Comparison of ENCODE assay signal across 33 mouse cellular contexts in the genomic region with DNA sequence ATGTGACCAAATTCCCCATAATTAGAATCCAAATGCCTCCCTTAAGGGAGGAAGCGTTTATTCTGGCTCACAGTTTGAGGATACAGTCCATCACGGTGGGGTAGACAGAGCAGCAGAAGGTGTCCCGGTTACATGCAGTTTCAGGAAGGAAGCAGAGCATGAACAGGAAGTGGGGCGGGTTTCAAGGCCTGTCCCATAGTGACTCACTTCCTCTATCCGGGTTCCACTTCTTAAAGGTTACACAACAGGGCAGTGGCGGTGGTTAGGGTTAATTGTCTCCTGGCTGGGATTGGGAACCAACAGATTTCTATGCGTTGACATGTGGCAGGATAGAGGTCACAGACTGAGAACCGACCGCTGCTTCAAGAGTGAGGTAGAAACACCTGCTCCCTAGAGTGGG. TPM values are rescaled to one million over a fixed set of nuclear protein-coding genes. Genes with fewer than 3 reads are reported as not detected.
A peak's percentile ranks its signal among the peaks of the same experiment; 100 is the strongest.
DNase-seq lines count a peak whose midpoint lies in the region; ATAC-seq and TF ChIP-seq lines count a peak whose summit lies in the region.
"Had no signal": no experiment of that assay in that cellular context is flagged by ENCODE, and none has a peak within 500 bp of the region (broad histone marks: within the 10 kb centered on the region; RNA-seq: fewer than 3 reads in every experiment).

No protein-coding gene starts in this region.

- no peak for TF ChIP-seq POLR2A in testis, adult 2 months (IDR thresholded peaks at IDR 0.05; ENCODE audit: control insufficient read depth, low read depth, low read length)

- peak; percentile 77 for ATAC-seq in common myeloid progenitor, adult 5-6 weeks (replicated peaks; ENCODE audit: low read depth, poor library complexity, severe bottlenecking)
- ATAC-seq: forebrain, postnatal 0 days; hindbrain, postnatal 0 days; intestine, embryonic 15.5 days; liver, embryonic 12.5 days; lung, postnatal 0 days had no signal

- H3K27me3 ChIP-seq in testis, adult 2 months (ENCODE audit: control insufficient read depth, insufficient read depth, low read length) = no peaks in the 10 kb centered on the region
- H3K27me3 ChIP-seq: CH12.LX; hindbrain, embryonic 12.5 days; intestine, embryonic 15.5 days; liver, embryonic 12.5 days; neural tube, embryonic 12.5 days had no signal

- peaks cover 6% of the 10 kb centered on the region; the same call in 1 of the 2 replicates for H3K4me1 ChIP-seq in testis, adult 2 months (ENCODE audit: control insufficient read depth, insufficient read depth, low read length)

- H3K36me3 ChIP-seq in testis, adult 2 months (ENCODE audit: control insufficient read depth, insufficient read depth, low read length) = no peaks in the 10 kb centered on the region
- H3K36me3 ChIP-seq: hindbrain, embryonic 12.5 days; intestine, embryonic 15.5 days; liver, embryonic 12.5 days; neural tube, embryonic 12.5 days had no signal

- no peak overlapping the region for H3K27ac ChIP-seq in testis, adult 2 months (ENCODE audit: control insufficient read depth, insufficient read depth, low read depth, low read length)
- H3K27ac ChIP-seq: hindbrain, embryonic 12.5 days; hindbrain, postnatal 0 days; intestine, embryonic 15.5 days; kidney, postnatal 0 days; left cerebral cortex, adult 2 months; liver, embryonic 12.5 days; neural tube, embryonic 12.5 days had no signal

- intact Hi-C loops in left cerebral cortex, postnatal 25 days (cut with DNase I) = no loop called here

- DNase-seq in testis, postnatal 14 days (ENCODE audit: low spot score) = no peak
- peak; percentile 14 for DNase-seq in MN1 (ENCODE audit: low spot score)
- no peak for DNase-seq in cerebellum, postnatal 10 days
- DNase-seq in urinary bladder, adult 2 months (ENCODE audit: low spot score) = no peak
- no peak for DNase-seq in left cerebral cortex, postnatal 25 days (ENCODE audit: low spot score in 2 of 2)
- no peak for DNase-seq in layer of hippocampus, adult 11-12 months (ENCODE audit: low spot score)
- DNase-seq: adrenal gland, postnatal 10 days; cerebellum, adult 11-12 months; cerebellum, adult 9-11 months; forebrain, postnatal 0 days; heart, postnatal 36 days; kidney, adult 8-10 months; left cerebral cortex, postnatal 4 days; lung, adult 18-20 months; lung, postnatal 4 days; midbrain, embryonic 14.5 days; right cerebral cortex, adult 18-20 months; spleen, adult 18-20 months; thymus, adult 2 months; thymus, postnatal 36 days had no signal

- no peak for TF ChIP-seq CTCF in testis, adult 2 months (IDR thresholded peaks at IDR 0.05; ENCODE audit: control insufficient read depth, insufficient read depth, insufficient replicate concordance, low read depth, low read length)

- peak overlapping the region; percentile 64 for H3K4me3 ChIP-seq in testis, adult 2 months (ENCODE audit: control insufficient read depth, low read depth, low read length)
- H3K4me3 ChIP-seq: erythroblast, embryonic 14.5 days; hindbrain, embryonic 12.5 days; intestine, embryonic 15.5 days; left cerebral cortex, adult 2 months; liver, embryonic 12.5 days; neural tube, embryonic 12.5 days had no signal

RNA-seq across cellular contexts. Expression of a gene that starts 31.6 kb away (rescaled TPM):
- polyA plus RNA-seq in testis, adult 2 months (2012; rRNA removed) = 0.04 TPM in 1 of 2 replicates, not detected in the other
- total RNA-seq in common myeloid progenitor, adult 5-6 weeks (2017) = not detected in 2 replicates
- polyA plus RNA-seq in urinary bladder, adult 2 months (2012; rRNA removed) = 0.08 and 0.12 TPM in 2 replicates
- 10 to 100 TPM; 36.0 to 40.9 TPM for total RNA-seq in left cerebral cortex, postnatal 25 days (2021)
- total RNA-seq: CH12.LX had no signal
- polyA plus RNA-seq: erythroblast, embryonic 14.5 days; heart, embryonic 11.5 days had no signal

Comparison
In these comparisons a context has a peak if more than half of its experiments do, and no peak if none do; other contexts are left out.
1. RNA of a gene that starts 31.6 kb away (total RNA-seq): 36.0 to 40.9 TPM in left cerebral cortex, postnatal 25 days; not detected in common myeloid progenitor, adult 5-6 weeks; every median in the first group is over 10 times any median in the second.